Mouse (Mus musculus) E14TG2a.4 (cell line): Measurements from ENCODE around the gene Zfp819.
"Not testable (repeated sequence)": the region's sequence is repeated elsewhere in the genome, so short reads cannot be mapped to it uniquely, and the experiment has no call there.

ENCODE experiments used
- CTCF ChIP-seq: conservative IDR thresholded peaks from 2 replicates; pipeline ENCODE4 v1.5.1; 2014; ENCODE audit warnings: low read length
- POU5F1 ChIP-seq: IDR thresholded peaks from 2 replicates; pipeline ENCODE4 v1.6.1; 2014; ENCODE audit warnings: low read length, borderline replicate concordance

DNA sequence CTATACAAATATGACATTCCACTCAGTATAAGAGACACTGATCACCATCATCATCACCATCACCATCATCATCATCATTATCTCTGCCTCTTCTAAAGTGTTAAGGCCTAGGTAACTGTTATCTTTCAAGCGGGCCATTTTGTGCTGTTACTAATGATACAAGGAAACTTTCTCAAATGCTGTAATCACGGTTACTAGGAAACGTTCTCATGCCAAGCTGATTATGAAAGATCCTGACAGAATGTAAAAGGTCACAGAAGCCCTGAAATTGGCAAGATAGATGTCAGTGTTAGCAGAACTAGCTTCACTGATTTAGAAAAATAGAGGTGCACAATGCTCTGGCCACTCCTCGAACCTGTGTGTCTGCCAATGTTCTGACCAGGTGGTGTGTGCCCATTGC is 60.3 kb downstream of the Zfp819 start:
- not testable (repeated sequence) for TF ChIP-seq CTCF, POU5F1
